Mouse (Mus musculus): ENCODE data around the gene Gm35549. TPM values are rescaled to one million over a fixed set of nuclear protein-coding genes. Genes with fewer than 3 reads are reported as not detected.

Gm35549 gene
- polyA plus RNA-seq, 1 experiment from 2014 or later = not detected

DNA sequence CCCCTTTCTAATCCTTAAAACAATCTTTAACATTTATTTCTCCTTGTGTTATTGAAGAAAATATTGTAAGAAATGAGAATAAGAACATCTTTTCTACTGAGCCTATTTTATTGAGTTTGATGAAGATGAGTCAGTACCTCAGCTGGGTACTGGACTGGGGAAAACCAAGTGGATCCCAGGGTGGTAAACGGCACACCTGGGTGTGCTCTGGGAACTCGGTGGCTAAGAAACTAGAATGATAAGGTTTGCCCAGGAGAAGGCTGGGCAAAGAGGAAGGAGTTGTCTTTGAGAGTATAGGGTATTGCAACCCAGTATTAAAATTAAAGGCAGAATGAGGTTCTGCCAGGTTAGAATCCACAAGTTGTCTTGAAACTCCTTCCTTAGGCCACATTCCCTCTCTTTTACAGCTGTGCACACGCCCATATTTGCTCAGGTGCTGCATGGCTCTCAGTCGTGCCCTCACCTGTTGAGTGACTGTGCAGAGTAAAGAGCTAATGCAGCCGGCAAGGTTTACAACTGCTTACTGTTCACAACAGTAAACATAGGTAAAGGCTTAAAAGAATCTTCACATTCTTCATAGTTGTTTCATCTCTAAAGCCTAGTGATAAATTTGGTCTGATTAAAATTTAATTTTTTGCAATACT is 20.3 kb downstream of the Gm35549 start:
- H3K9me3 ChIP-seq (replicated peaks) = no peaks in the 10 kb centered on the region
- WGBS = 90% methylated on average over 5 of the region's 5 CpGs
- no peak for ATAC-seq
- no peaks in the 10 kb centered on the region for H3K4me1 ChIP-seq
- H3K27me3 ChIP-seq = no peaks in the 10 kb centered on the region
- no peak overlapping the region for H3K4me3 ChIP-seq
- H3K9ac ChIP-seq = no peak overlapping the region
- H3K36me3 ChIP-seq (ENCODE audit: poor library complexity, severe bottlenecking) = peaks cover 51% of the 10 kb centered on the region
- H3K27ac ChIP-seq = no peak overlapping the region
- H3K4me2 ChIP-seq = no peak overlapping the region

DNA sequence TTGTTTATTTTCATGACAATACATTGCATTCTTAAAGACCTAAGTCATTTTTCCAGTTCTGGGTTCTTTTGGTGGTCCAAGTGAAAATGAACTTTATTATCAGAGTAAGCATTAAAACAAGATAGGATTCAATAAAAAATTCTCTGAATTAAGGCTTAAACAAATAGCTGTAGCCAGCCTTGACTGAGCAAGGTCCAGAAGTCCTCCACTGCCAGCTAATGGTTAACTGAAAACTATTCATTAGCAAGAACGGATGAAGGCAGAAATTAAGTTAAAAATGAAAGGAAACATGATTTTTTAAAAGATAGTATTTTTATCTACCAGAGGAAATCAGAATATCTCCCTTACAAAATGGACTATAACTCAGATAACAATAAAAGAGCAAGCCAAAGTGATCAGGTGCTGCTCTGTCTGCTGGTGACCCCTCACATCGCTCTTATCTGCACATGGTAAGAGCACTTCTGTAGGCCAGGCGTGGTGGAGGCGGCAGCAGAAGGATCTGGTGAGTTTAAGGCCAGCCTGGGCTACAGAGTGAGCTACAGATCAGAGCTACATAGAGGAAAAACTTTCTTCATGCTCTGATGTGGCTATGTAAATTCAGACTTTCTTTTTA is 28.5 kb downstream of the Gm35549 start:
- Histone ChIP-seq H3K27me3 (no peaks in the 10 kb centered on the region), H3K36me3 (ENCODE audit: poor library complexity, severe bottlenecking) (peaks cover 30% of the 10 kb centered on the region), H3K27ac (no peak overlapping the region), H3K9me3 (replicated peaks) (no peaks in the 10 kb centered on the region), H3K4me3 (no peak overlapping the region), H3K4me1 (no peaks in the 10 kb centered on the region), H3K4me2 (no peak overlapping the region), H3K9ac (no peak overlapping the region)
- no peak for ATAC-seq
- 86% methylated on average over 4 of the region's 4 CpGs for WGBS

DNA sequence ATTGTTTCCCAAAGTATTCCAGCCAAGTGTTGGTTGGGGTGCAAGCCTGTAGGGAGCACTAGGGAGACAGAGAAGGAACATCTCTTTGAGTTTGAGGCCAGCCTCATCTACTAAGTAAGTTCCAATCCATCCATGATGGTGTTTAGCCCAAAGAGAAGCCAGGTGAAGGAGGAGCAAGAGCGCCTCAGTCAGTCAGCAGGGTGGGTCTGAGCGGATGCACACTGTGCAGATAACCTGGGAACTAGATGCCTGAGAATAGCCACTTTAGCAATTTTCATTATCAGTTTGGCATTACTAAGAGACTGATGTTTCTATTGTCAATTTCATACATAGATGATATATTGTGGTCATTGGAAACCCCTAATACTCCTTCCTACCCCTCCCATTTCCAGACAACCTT is 29.1 kb downstream of the Gm35549 start:
- WGBS = 92% methylated on average over 2 of the region's 2 CpGs
- Histone ChIP-seq H3K4me2 (no peak overlapping the region), H3K9ac (no peak overlapping the region), H3K27me3 (no peaks in the 10 kb centered on the region), H3K4me1 (no peaks in the 10 kb centered on the region), H3K9me3 (replicated peaks) (no peaks in the 10 kb centered on the region), H3K4me3 (no peak overlapping the region), H3K36me3 (ENCODE audit: poor library complexity, severe bottlenecking) (peaks cover 24% of the 10 kb centered on the region), H3K27ac (no peak overlapping the region)
- no peak for ATAC-seq

DNA sequence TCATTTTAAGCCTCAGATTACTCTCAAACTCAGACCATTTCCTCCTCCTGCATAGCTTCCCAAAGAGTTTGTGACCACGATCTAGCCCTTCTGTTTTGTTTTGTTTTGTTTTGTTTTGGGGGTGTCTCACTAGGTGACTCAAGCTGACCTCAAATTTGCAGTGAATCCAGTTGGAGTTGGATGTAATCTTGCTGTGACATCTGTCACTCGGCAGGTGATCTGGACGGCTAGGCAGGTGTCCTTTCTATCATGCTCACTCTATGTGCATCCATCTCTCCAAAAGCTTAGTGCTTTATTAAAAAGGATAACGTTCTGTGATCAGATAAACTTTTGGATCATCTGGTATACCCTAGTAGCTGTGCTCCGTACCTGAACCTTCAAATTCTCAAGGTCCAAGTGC is 31.4 kb downstream of the Gm35549 start:
- H3K4me1 ChIP-seq = no peaks in the 10 kb centered on the region
- no peak for ATAC-seq
- no peaks in the 10 kb centered on the region for H3K27me3 ChIP-seq
- H3K9me3 ChIP-seq (replicated peaks) = no peaks in the 10 kb centered on the region
- peaks cover 19% of the 10 kb centered on the region for H3K36me3 ChIP-seq (ENCODE audit: poor library complexity, severe bottlenecking)
- H3K27ac ChIP-seq = no peak overlapping the region
- no peak overlapping the region for H3K4me2 ChIP-seq
- H3K9ac ChIP-seq = no peak overlapping the region
- 88% methylated on average over 5 of the region's 5 CpGs for WGBS
- no peak overlapping the region for H3K4me3 ChIP-seq

DNA sequence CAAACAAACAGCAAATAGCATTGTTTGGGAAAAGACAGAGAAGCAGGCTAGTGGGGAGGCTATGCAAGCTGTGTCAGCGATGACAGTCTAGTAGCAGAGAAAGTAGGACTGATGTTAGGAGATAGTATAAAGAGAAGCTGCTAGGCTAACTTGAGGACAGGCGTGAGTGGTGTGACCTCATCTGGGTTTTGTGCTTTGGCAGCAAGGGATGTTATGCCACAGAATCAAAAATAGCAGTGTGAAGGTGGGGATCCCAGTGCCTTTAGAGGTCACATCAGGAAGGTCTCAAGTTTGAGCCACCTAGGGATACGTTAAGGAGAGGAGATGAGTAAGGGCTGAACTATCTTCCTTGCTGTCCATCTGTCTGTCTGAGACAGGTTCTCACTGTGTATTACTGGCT is 33.6 kb downstream of the Gm35549 start:
- no peak overlapping the region for H3K4me3 ChIP-seq
- 92% methylated on average over 3 of the region's 3 CpGs for WGBS
- no peak overlapping the region for H3K27ac ChIP-seq

DNA sequence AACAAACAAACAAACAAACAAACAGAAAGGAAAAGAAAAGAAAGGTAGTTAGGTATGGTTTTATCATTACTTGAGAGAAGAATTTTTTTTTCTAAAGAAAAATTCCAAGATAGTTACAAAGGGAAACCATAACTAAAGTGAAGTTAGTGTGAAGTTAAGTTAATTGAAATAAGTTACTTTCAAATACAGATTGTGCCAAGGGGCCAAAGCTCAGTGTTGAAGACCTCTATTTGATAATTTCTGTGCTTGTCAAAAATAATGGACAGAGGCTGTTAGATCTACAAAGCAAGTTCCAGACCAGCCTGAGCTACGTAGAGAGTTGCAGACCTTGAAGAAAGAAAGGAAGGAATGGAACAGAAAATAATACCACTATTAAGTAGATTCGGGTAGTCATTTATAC is 36.6 kb downstream of the Gm35549 start:
- 96% methylated on average over 2 of the region's 2 CpGs for WGBS
- H3K4me2 ChIP-seq = no peak overlapping the region
- no peak overlapping the region for H3K27ac ChIP-seq
- H3K9me3 ChIP-seq (replicated peaks) = no peaks in the 10 kb centered on the region
- H3K4me3 ChIP-seq = no peak overlapping the region
- H3K4me1 ChIP-seq = peaks cover 14% of the 10 kb centered on the region
- no peak overlapping the region for H3K9ac ChIP-seq
- peaks cover 5% of the 10 kb centered on the region for H3K36me3 ChIP-seq (ENCODE audit: poor library complexity, severe bottlenecking)
- ATAC-seq = no peak
- H3K27me3 ChIP-seq = 0 out of 2 replicates have a peak, but pooled peaks cover 2% of the 10 kb centered on the region

More for the DNA sequence above, 33.6 kb downstream of the Gm35549 start:
- Histone ChIP-seq H3K4me2 (no peak overlapping the region), H3K27me3 (no peaks in the 10 kb centered on the region), H3K9me3 (replicated peaks) (no peaks in the 10 kb centered on the region), H3K4me1 (peaks cover 10% of the 10 kb centered on the region), H3K36me3 (ENCODE audit: poor library complexity, severe bottlenecking) (peaks cover 19% of the 10 kb centered on the region), H3K9ac (no peak overlapping the region)
- ATAC-seq = no peak

DNA sequence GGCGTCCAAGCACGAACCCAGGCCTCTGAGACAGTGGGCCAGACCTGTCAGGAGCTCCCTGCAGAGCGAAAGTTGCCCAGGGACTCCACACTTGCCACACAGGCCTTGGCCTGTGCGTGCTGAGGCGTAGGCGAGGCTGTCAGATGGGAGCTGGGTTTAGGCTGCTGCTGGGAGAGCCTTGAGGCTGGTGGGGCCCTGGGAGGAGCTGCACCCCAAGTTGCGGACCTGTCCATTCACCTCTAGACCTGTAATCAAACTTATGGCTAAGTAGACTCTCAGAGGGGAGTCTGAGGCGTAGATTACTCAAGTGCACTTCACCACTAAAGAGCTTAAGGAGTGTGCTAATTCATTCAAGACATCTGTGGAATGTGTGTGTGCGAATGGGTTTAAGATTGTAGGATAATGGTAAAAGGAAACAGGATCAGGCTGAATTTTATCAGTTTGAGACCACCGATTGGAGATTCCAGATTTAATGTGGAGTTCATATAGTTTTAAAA is 37.9 kb downstream of the Gm35549 start:
- no peak for ATAC-seq
- no peaks in the 10 kb centered on the region for H3K36me3 ChIP-seq (ENCODE audit: poor library complexity, severe bottlenecking)
- peak overlapping the region; percentile 83 for H3K9ac ChIP-seq
- peak overlapping the region; percentile 88 for H3K4me2 ChIP-seq
- H3K9me3 ChIP-seq (replicated peaks) = no peaks in the 10 kb centered on the region
- H3K27ac ChIP-seq = peak overlapping the region; percentile 92
- peaks cover 14% of the 10 kb centered on the region for H3K4me1 ChIP-seq
- 0 out of 2 replicates have a peak, but pooled peaks cover 4% of the 10 kb centered on the region for H3K27me3 ChIP-seq
- H3K4me3 ChIP-seq = peak overlapping the region; percentile 64
- WGBS = 11% methylated on average over 10 of the region's 10 CpGs

DNA sequence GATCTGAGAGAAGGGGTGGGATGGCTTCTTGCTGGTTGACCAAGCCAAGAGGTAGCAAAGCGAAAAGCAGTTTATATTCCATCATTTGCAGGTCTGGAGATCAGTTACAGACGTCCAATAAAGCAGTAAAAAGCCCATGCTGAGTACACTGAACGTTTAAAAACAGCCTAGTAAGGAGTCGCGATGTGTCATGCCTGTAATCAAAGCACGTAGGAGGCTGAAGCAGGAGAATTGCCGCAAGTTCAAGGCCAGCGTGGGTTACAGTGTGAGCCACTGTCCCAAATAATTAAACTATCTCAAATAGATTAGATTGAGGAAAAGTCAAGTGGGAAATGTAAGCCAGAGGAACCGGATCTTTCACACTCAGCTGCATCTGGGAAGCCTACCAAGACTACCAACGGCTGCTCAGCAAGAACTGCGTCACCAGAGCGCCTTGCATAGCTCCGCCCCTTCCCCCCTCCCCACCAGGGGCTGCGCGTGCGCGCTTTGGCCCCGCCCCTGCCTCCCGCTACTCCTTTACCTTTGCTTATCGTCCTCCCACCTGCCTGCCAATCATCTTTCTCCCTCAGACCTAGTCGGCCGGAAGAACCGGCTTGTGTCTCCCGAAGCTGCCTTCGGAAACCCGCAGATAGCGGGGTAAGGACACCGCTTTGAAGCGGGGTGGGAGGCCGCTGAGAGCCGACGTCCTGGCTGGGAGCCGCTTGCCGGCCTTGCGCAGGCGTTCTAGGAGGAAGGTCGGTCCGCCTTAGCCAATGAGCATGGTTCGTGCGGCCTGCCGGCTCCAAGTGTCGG is 38.6 kb downstream of the Gm35549 start, which contains the start of gene Tcaim:
Tcaim (plus strand) TSS at position 487 of the 792 bp plus-strand sequence.
- H3K4me2 ChIP-seq = peak within 1 kb of the TSS; percentile 88
- ATAC-seq = peak; percentile 98
- peaks cover 14% of the 10 kb centered on the region for H3K4me1 ChIP-seq
- peak within 1 kb of the TSS; percentile 64 for H3K4me3 ChIP-seq
- no peaks in the 10 kb centered on the region for H3K9me3 ChIP-seq (replicated peaks)
- H3K27ac ChIP-seq = peak within 1 kb of the TSS; percentile 92
- H3K27me3 ChIP-seq = 0 out of 2 replicates have a peak, but pooled peaks cover 5% of the 10 kb centered on the region
- H3K9ac ChIP-seq = peak within 1 kb of the TSS; percentile 83
- no peaks in the 10 kb centered on the region for H3K36me3 ChIP-seq (ENCODE audit: poor library complexity, severe bottlenecking)
- 7% methylated on average over 41 of the region's 42 CpGs for WGBS

DNA sequence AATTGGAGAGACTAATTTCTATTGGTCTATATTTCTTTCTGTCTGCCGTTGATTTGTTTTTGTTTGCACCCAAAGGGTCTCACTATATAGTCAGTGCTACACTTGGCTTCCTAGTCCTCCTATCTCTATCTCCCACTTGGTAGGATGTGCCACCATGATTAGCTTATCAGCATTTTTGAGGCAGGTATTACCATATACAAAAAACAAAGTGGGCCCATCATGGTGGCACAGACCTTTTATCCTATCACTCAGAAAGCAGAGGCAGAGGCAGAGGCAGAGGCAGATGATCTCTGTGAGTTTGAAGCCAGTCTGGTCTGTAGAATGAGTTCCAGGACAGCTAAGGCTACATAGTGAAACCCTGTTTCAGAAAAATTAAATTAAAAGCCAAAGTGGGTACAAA is 57.3 kb downstream of the Gm35549 start:
- Histone ChIP-seq H3K9me3 (replicated peaks) (no peaks in the 10 kb centered on the region), H3K4me2 (no peak overlapping the region), H3K27me3 (no peaks in the 10 kb centered on the region), H3K27ac (no peak overlapping the region), H3K9ac (no peak overlapping the region), H3K4me3 (no peak overlapping the region), H3K36me3 (ENCODE audit: poor library complexity, severe bottlenecking) (no peaks in the 10 kb centered on the region), H3K4me1 (no peaks in the 10 kb centered on the region)
- 98% methylated on average over 1 of the region's 1 CpGs for WGBS
- no peak for ATAC-seq

DNA sequence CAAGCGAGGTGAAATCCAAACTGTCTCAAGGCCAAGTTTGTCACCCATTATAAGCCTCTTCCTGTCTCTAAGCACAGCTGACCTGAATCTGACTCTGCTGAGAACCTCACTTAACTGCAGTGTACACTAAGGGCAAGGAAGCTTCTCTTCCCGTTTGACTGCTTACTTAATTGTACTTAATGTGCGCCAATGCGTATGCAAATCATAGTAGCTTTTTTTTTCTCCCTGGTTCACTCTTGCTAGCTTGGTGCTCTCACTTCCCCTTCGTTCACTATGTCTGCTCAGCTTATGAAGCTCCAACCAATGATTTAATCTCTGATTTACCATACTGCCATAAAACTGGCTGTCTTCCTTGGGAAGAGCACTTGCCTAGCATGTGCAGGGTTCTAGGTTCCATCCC is 58.6 kb downstream of the Gm35549 start:
- no peak overlapping the region for H3K27ac ChIP-seq
- 85% methylated on average over 5 of the region's 5 CpGs for WGBS
- no peak overlapping the region for H3K4me2 ChIP-seq
- H3K9me3 ChIP-seq (replicated peaks) = no peaks in the 10 kb centered on the region
- no peak overlapping the region for H3K4me3 ChIP-seq
- H3K27me3 ChIP-seq = no peaks in the 10 kb centered on the region
- H3K4me1 ChIP-seq = no peaks in the 10 kb centered on the region
- no peaks in the 10 kb centered on the region for H3K36me3 ChIP-seq (ENCODE audit: poor library complexity, severe bottlenecking)
- H3K9ac ChIP-seq = no peak overlapping the region
- ATAC-seq = no peak

All from forebrain, embryonic 13.5 days (tissue).